Mouse (Mus musculus): Measurements from ENCODE around the gene Baiap2. TPM values are rescaled to one million over a fixed set of nuclear protein-coding genes. Genes with fewer than 3 reads are reported as not detected.

Baiap2 gene
- polyA plus RNA-seq, 1 experiment from 2014 or later, result 10.1 TPM

GRCm38 (mm10) chr11:120028319-120029092, 85.9 kb downstream of the Baiap2 start:
- WGBS (ENCODE audit: insufficient replicate concordance), result 60% methylated on average over 18 of the region's 18 CpGs
- no peaks in the 10 kb centered on the region; the same call in none of the 2 replicates for H3K4me1 ChIP-seq (ENCODE audit: control insufficient read depth, low read depth, low read length)
- H3K4me3 ChIP-seq (ENCODE audit: low read depth, low read length), result no peak overlapping the region
- peak; percentile 74 for ATAC-seq (ENCODE audit: low read depth)
- H3K9ac ChIP-seq (ENCODE audit: low read depth, low read length), result no peak overlapping the region
- H3K27ac ChIP-seq (ENCODE audit: low read length), result no peak overlapping the region
- H3K4me2 ChIP-seq (ENCODE audit: low read depth, low read length), result no peak overlapping the region
- no peaks in the 10 kb centered on the region for H3K27me3 ChIP-seq (ENCODE audit: control insufficient read depth, insufficient read depth, low read depth, low read length)
- H3K9me3 ChIP-seq (replicated peaks; ENCODE audit: control insufficient read depth, low read length), result no peaks in the 10 kb centered on the region
- no peaks in the 10 kb centered on the region for H3K36me3 ChIP-seq (ENCODE audit: control insufficient read depth, insufficient read depth)

GRCm38 (mm10) chr11:120029431-120030144, 87.0 kb downstream of the Baiap2 start:
- no peaks in the 10 kb centered on the region for H3K36me3 ChIP-seq (ENCODE audit: control insufficient read depth, insufficient read depth)
- no peak overlapping the region for H3K4me3 ChIP-seq (ENCODE audit: low read depth, low read length)
- no peaks in the 10 kb centered on the region for H3K27me3 ChIP-seq (ENCODE audit: control insufficient read depth, insufficient read depth, low read depth, low read length)
- H3K4me1 ChIP-seq (ENCODE audit: control insufficient read depth, low read depth, low read length), result no peaks in the 10 kb centered on the region; the same call in none of the 2 replicates
- WGBS (ENCODE audit: insufficient replicate concordance), result 46% methylated on average over 9 of the region's 9 CpGs
- H3K9ac ChIP-seq (ENCODE audit: low read depth, low read length), result no peak overlapping the region
- ATAC-seq (ENCODE audit: low read depth), result peak; percentile 28; the same call in 1 of the 2 replicates
- H3K4me2 ChIP-seq (ENCODE audit: low read depth, low read length), result no peak overlapping the region
- H3K9me3 ChIP-seq (replicated peaks; ENCODE audit: control insufficient read depth, low read length), result no peaks in the 10 kb centered on the region
- H3K27ac ChIP-seq (ENCODE audit: low read length), result no peak overlapping the region

- no peak overlapping the region for H3K4me3 ChIP-seq (ENCODE audit: low read depth, low read length)
- 28% methylated on average over 10 of the region's 10 CpGs for WGBS (ENCODE audit: insufficient replicate concordance)
- no peaks in the 10 kb centered on the region for H3K9me3 ChIP-seq (replicated peaks; ENCODE audit: control insufficient read depth, low read length)
- H3K4me1 ChIP-seq (ENCODE audit: control insufficient read depth, low read depth, low read length), result no peaks in the 10 kb centered on the region; the same call in none of the 2 replicates
- no peak for ATAC-seq (ENCODE audit: low read depth)
- no peak overlapping the region for H3K27ac ChIP-seq (ENCODE audit: low read length)
- no peaks in the 10 kb centered on the region for H3K27me3 ChIP-seq (ENCODE audit: control insufficient read depth, insufficient read depth, low read depth, low read length)
- no peak overlapping the region for H3K4me2 ChIP-seq (ENCODE audit: low read depth, low read length)
- H3K36me3 ChIP-seq (ENCODE audit: control insufficient read depth, insufficient read depth), result no peaks in the 10 kb centered on the region
- H3K9ac ChIP-seq (ENCODE audit: low read depth, low read length), result no peak overlapping the region
Measured at GRCm38 (mm10) chr11:120030145-120030901, 87.8 kb downstream of the Baiap2 start.

- Histone ChIP-seq H3K36me3 (ENCODE audit: control insufficient read depth, insufficient read depth) (no peaks in the 10 kb centered on the region), H3K4me2 (ENCODE audit: low read depth, low read length) (no peak overlapping the region), H3K27ac (ENCODE audit: low read length) (no peak overlapping the region), H3K9me3 (replicated peaks; ENCODE audit: control insufficient read depth, low read length) (no peaks in the 10 kb centered on the region), H3K9ac (ENCODE audit: low read depth, low read length) (no peak overlapping the region), H3K27me3 (ENCODE audit: control insufficient read depth, insufficient read depth, low read depth, low read length) (no peaks in the 10 kb centered on the region), H3K4me1 (ENCODE audit: control insufficient read depth, low read depth, low read length) (no peaks in the 10 kb centered on the region; the same call in none of the 2 replicates), H3K4me3 (ENCODE audit: low read depth, low read length) (no peak overlapping the region)
- ATAC-seq (ENCODE audit: low read depth), result no peak
- 57% methylated on average over 8 of the region's 8 CpGs for WGBS (ENCODE audit: insufficient replicate concordance)
Measured at GRCm38 (mm10) chr11:120032052-120032451, 89.5 kb downstream of the Baiap2 start.

GRCm38 (mm10) chr11:120033473-120033872, 90.9 kb downstream of the Baiap2 start:
- Histone ChIP-seq H3K27ac (ENCODE audit: low read length) (no peak overlapping the region), H3K4me3 (ENCODE audit: low read depth, low read length) (no peak overlapping the region), H3K36me3 (ENCODE audit: control insufficient read depth, insufficient read depth) (no peaks in the 10 kb centered on the region), H3K9me3 (replicated peaks; ENCODE audit: control insufficient read depth, low read length) (no peaks in the 10 kb centered on the region), H3K27me3 (ENCODE audit: control insufficient read depth, insufficient read depth, low read depth, low read length) (no peaks in the 10 kb centered on the region), H3K4me1 (ENCODE audit: control insufficient read depth, low read depth, low read length) (no peaks in the 10 kb centered on the region; the same call in none of the 2 replicates), H3K9ac (ENCODE audit: low read depth, low read length) (no peak overlapping the region), H3K4me2 (ENCODE audit: low read depth, low read length) (no peak overlapping the region)
- ATAC-seq (ENCODE audit: low read depth), result no peak
- 71% methylated on average over 3 of the region's 3 CpGs for WGBS (ENCODE audit: insufficient replicate concordance)

GRCm38 (mm10) chr11:120034306-120034705, 91.7 kb downstream of the Baiap2 start:
- H3K27ac ChIP-seq (ENCODE audit: low read length), result no peak overlapping the region; the same call in 1 of the 2 replicates

GRCm38 (mm10) chr11:120034762-120035161, 92.2 kb downstream of the Baiap2 start:
- no peaks in the 10 kb centered on the region for H3K36me3 ChIP-seq (ENCODE audit: control insufficient read depth, insufficient read depth)
- H3K27ac ChIP-seq (ENCODE audit: low read length), result peak overlapping the region; percentile 26; the same call in 1 of the 2 replicates
- H3K4me1 ChIP-seq (ENCODE audit: control insufficient read depth, low read depth, low read length), result peaks cover 3% of the 10 kb centered on the region
- H3K4me3 ChIP-seq (ENCODE audit: low read depth, low read length), result no peak overlapping the region
- 28% methylated on average over 5 of the region's 5 CpGs for WGBS (ENCODE audit: insufficient replicate concordance)
- no peak for ATAC-seq (ENCODE audit: low read depth)
- no peak overlapping the region for H3K4me2 ChIP-seq (ENCODE audit: low read depth, low read length)
- no peaks in the 10 kb centered on the region for H3K27me3 ChIP-seq (ENCODE audit: control insufficient read depth, insufficient read depth, low read depth, low read length)
- H3K9me3 ChIP-seq (replicated peaks; ENCODE audit: control insufficient read depth, low read length), result no peaks in the 10 kb centered on the region
- no peak overlapping the region for H3K9ac ChIP-seq (ENCODE audit: low read depth, low read length)

More at GRCm38 (mm10) chr11:120034306-120034705, 91.7 kb downstream of the Baiap2 start:
- Histone ChIP-seq H3K9me3 (replicated peaks; ENCODE audit: control insufficient read depth, low read length) (no peaks in the 10 kb centered on the region), H3K36me3 (ENCODE audit: control insufficient read depth, insufficient read depth) (no peaks in the 10 kb centered on the region), H3K9ac (ENCODE audit: low read depth, low read length) (no peak overlapping the region), H3K4me1 (ENCODE audit: control insufficient read depth, low read depth, low read length) (no peaks in the 10 kb centered on the region; the same call in none of the 2 replicates), H3K4me2 (ENCODE audit: low read depth, low read length) (no peak overlapping the region), H3K4me3 (ENCODE audit: low read depth, low read length) (no peak overlapping the region), H3K27me3 (ENCODE audit: control insufficient read depth, insufficient read depth, low read depth, low read length) (no peaks in the 10 kb centered on the region)
- 34% methylated on average over 3 of the region's 3 CpGs for WGBS (ENCODE audit: insufficient replicate concordance)
- no peak for ATAC-seq (ENCODE audit: low read depth)

- ATAC-seq (ENCODE audit: low read depth), result no peak
Measured at GRCm38 (mm10) chr11:120039581-120039980, 97.0 kb downstream of the Baiap2 start.

More at GRCm38 (mm10) chr11:120039581-120039980, 97.0 kb downstream of the Baiap2 start:
- Histone ChIP-seq H3K4me3 (ENCODE audit: low read depth, low read length) (no peak overlapping the region), H3K4me2 (ENCODE audit: low read depth, low read length) (no peak overlapping the region), H3K27ac (ENCODE audit: low read length) (peak overlapping the region; percentile 63), H3K36me3 (ENCODE audit: control insufficient read depth, insufficient read depth) (no peaks in the 10 kb centered on the region), H3K9ac (ENCODE audit: low read depth, low read length) (no peak overlapping the region), H3K9me3 (replicated peaks; ENCODE audit: control insufficient read depth, low read length) (no peaks in the 10 kb centered on the region), H3K27me3 (ENCODE audit: control insufficient read depth, insufficient read depth, low read depth, low read length) (no peaks in the 10 kb centered on the region), H3K4me1 (ENCODE audit: control insufficient read depth, low read depth, low read length) (peaks cover 3% of the 10 kb centered on the region)
- 30% methylated on average over 4 of the region's 4 CpGs for WGBS (ENCODE audit: insufficient replicate concordance)

Data from liver, embryonic 16.5 days (tissue).